Mouse (Mus musculus) bone marrow macrophage, adult 2 months (primary cell): ENCODE data around the gene Slc7a8.

ENCODE experiments used
- CTCF ChIP-seq: IDR thresholded peaks from 2 replicates; pipeline ENCODE4 v1.5.1; 2012; ENCODE audit warnings: low read depth, mild to moderate bottlenecking, low read length, moderate library complexity
- POLR2A ChIP-seq: IDR thresholded peaks from 2 replicates; pipeline ENCODE4 v1.6.1; 2012; ENCODE audit warnings: mild to moderate bottlenecking, low read depth, low read length, borderline replicate concordance

- TF ChIP-seq POLR2A: no peak
- peak; percentile 36 for TF ChIP-seq CTCF
These were observed 67.6 kb downstream of the Slc7a8 start for GRCm38 (mm10) chr14:54714121-54714520.
